Mouse (Mus musculus) small intestine, adult 2 months (tissue): ENCODE data around the gene Prmt9. TPM values are rescaled to one million over a fixed set of nuclear protein-coding genes. Genes with fewer than 3 reads are reported as not detected.

Experiments
- H3K27ac ChIP-seq: fragments of 200-500 bp; 2 replicates; pipeline ENCODE4 v1.5.1; 2012; ENCODE audit warnings: low read depth, low read length, control low read depth, inconsistent platforms; ENCODE audit not compliant: insufficient read depth
- H3K27me3 ChIP-seq: fragments of 200-500 bp; 2 replicates; pipeline ENCODE4 v1.6.1; 2012; ENCODE audit warnings: mild to moderate bottlenecking, moderate library complexity, low read length, inconsistent platforms; ENCODE audit not compliant: control insufficient read depth, insufficient read depth
- H3K36me3 ChIP-seq: fragments of 200-500 bp; 2 replicates; pipeline ENCODE4 v1.6.1; 2012; ENCODE audit warnings: mild to moderate bottlenecking, low read length, control low read depth, inconsistent platforms; ENCODE audit not compliant: control insufficient read depth, insufficient read depth
- H3K4me1 ChIP-seq: fragments of 200-500 bp; 2 replicates; pipeline ENCODE4 v1.6.1; 2012; ENCODE audit warnings: low read length, inconsistent platforms, mixed read lengths; ENCODE audit not compliant: control insufficient read depth, insufficient read depth, insufficient read length
- H3K4me3 ChIP-seq: fragments of 200-500 bp; 2 replicates; pipeline ENCODE4 v1.5.1; 2012; ENCODE audit warnings: low read depth, mild to moderate bottlenecking, control low read depth, inconsistent platforms, low read length, moderate library complexity
- CTCF ChIP-seq: fragments of 200-500 bp; IDR thresholded peaks from 2 replicates; pipeline ENCODE4 v1.5.1; 2012; ENCODE audit warnings: low read depth, mild to moderate bottlenecking, control low read depth, inconsistent platforms, low read length, moderate library complexity, mixed read lengths; ENCODE audit not compliant: insufficient replicate concordance, insufficient read length; ENCODE audit errors: extremely low read depth
- POLR2A ChIP-seq: fragments of 200-500 bp; IDR thresholded peaks from 2 replicates; pipeline ENCODE4 v1.6.1; 2012; ENCODE audit warnings: low read depth, mild to moderate bottlenecking, control low read depth, inconsistent platforms, low read length, moderate library complexity
- WGBS: fragments of 180-500 bp; shearing (Covaris S2); methylation state at CpG from one replicate; pipeline ENCODE4 v1.1.7; 2018; 5-methylcytosine and 5-hydroxymethylcytosine counted together
- polyA plus RNA-seq: library from polyadenylated mRNA; depleted of rRNA; stranded (reverse); fragments of >200 nt; gene quantifications from 2 replicates; pipeline ENCODE4 v1.2.3, GENCODE M21; 2012; rRNA removed

The Prmt9 gene
- polyA plus RNA-seq, result 1.8 and 4.3 TPM in 2 replicates

GRCm38 (mm10) chr8:77549121-77549706, at the start of gene Prmt9:
TSS of gene Prmt9 (plus strand) at chr8:77549397.
- peak within 1 kb of the TSS; percentile 72 for H3K27ac ChIP-seq
- no peaks in the 10 kb centered on the region for H3K4me1 ChIP-seq
- H3K4me3 ChIP-seq, result peak within 1 kb of the TSS; percentile 95
- WGBS, result 2% methylated on average over 42 of the region's 42 CpGs
- H3K36me3 ChIP-seq, result peaks cover 20% of the 10 kb centered on the region
- TF ChIP-seq POLR2A, result peak; percentile 79
- no peak for TF ChIP-seq CTCF
- H3K27me3 ChIP-seq, result no peaks in the 10 kb centered on the region

GRCm38 (mm10) chr8:77500264-77500663, 48.9 kb upstream of the Prmt9 start:
- Histone ChIP-seq H3K36me3 (no peaks in the 10 kb centered on the region), H3K27ac (no peak overlapping the region), H3K4me1 (no peaks in the 10 kb centered on the region), H3K4me3 (no peak overlapping the region), H3K27me3 (no peaks in the 10 kb centered on the region)
- TF ChIP-seq CTCF (no peak), POLR2A (no peak)
- WGBS, result 95% methylated on average over 3 of the region's 3 CpGs

- TF ChIP-seq CTCF, result no peak
- no peak for TF ChIP-seq POLR2A
- WGBS, result 83% methylated on average over 8 of the region's 8 CpGs
- H3K36me3 ChIP-seq, result no peaks in the 10 kb centered on the region
- H3K4me1 ChIP-seq, result no peaks in the 10 kb centered on the region
- no peak overlapping the region for H3K27ac ChIP-seq
- no peak overlapping the region for H3K4me3 ChIP-seq
- H3K27me3 ChIP-seq, result no peaks in the 10 kb centered on the region
These were observed 48.1 kb upstream of the Prmt9 start for GRCm38 (mm10) chr8:77501131-77501530.

GRCm38 (mm10) chr8:77502547-77502946, 46.6 kb upstream of the Prmt9 start:
- H3K27ac ChIP-seq, result no peak overlapping the region
- no peaks in the 10 kb centered on the region for H3K36me3 ChIP-seq
- WGBS, result 84% methylated on average over 6 of the region's 6 CpGs
- H3K4me1 ChIP-seq, result no peaks in the 10 kb centered on the region
- H3K4me3 ChIP-seq, result no peak overlapping the region
- TF ChIP-seq POLR2A (no peak), CTCF (no peak)
- H3K27me3 ChIP-seq, result no peaks in the 10 kb centered on the region

GRCm38 (mm10) chr8:77506539-77506938, 42.7 kb upstream of the Prmt9 start:
- Histone ChIP-seq H3K27ac (no peak overlapping the region), H3K36me3 (no peaks in the 10 kb centered on the region), H3K4me3 (no peak overlapping the region), H3K4me1 (peaks cover 1% of the 10 kb centered on the region; the same call in 1 of the 2 replicates), H3K27me3 (no peaks in the 10 kb centered on the region)
- WGBS, result 62% methylated on average over 7 of the region's 7 CpGs
- no peak for TF ChIP-seq POLR2A
- TF ChIP-seq CTCF, result no peak

GRCm38 (mm10) chr8:77507510-77508035, 41.6 kb upstream of the Prmt9 start:
- Histone ChIP-seq H3K4me1 (peaks cover 1% of the 10 kb centered on the region; the same call in 1 of the 2 replicates), H3K27ac (no peak overlapping the region), H3K27me3 (no peaks in the 10 kb centered on the region), H3K36me3 (no peaks in the 10 kb centered on the region), H3K4me3 (no peak overlapping the region)
- WGBS, result 84% methylated on average over 10 of the region's 10 CpGs
- TF ChIP-seq CTCF (no peak), POLR2A (no peak)

- Histone ChIP-seq H3K4me3 (no peak overlapping the region), H3K4me1 (peaks cover 1% of the 10 kb centered on the region; the same call in 1 of the 2 replicates), H3K27ac (no peak overlapping the region), H3K27me3 (no peaks in the 10 kb centered on the region), H3K36me3 (no peaks in the 10 kb centered on the region)
- WGBS, result 62% methylated on average over 7 of the region's 7 CpGs
- TF ChIP-seq CTCF, result no peak
- no peak for TF ChIP-seq POLR2A
These were observed 40.2 kb upstream of the Prmt9 start for GRCm38 (mm10) chr8:77509044-77509443.
